Mouse (Mus musculus) lung, embryonic 15.5 days (tissue): ENCODE results near the gene Ccr1. TPM values are rescaled to one million over a fixed set of nuclear protein-coding genes. Genes with fewer than 3 reads are reported as not detected.
"Not testable (repeated sequence)": the region's sequence is repeated elsewhere in the genome, so short reads cannot be mapped to it uniquely, and the experiment has no call there.

Experiments
- ATAC-seq: fragments of 200-750 bp; cut with Nextera tagmentation; 2 replicates; pipeline ENCODE4 v1.8.0; 2017; ENCODE audit warnings: moderate number of reproducible peaks, borderline replicate concordance; ENCODE audit not compliant: low FRiP score, low TSS enrichment; ENCODE audit errors: extremely low read depth
- H3K27ac ChIP-seq: fragments of 300-500 bp; sonication (generic); 2 replicates; pipeline ENCODE4 v1.5.1; 2015; ENCODE audit warnings: moderate library complexity, mild to moderate bottlenecking, inconsistent platforms
- H3K27me3 ChIP-seq: fragments of 300-500 bp; sonication (generic); 2 replicates; pipeline ENCODE4 v1.6.1; 2015; ENCODE audit warnings: inconsistent platforms
- H3K36me3 ChIP-seq: fragments of 300-500 bp; sonication (generic); 2 replicates; pipeline ENCODE4 v1.6.1; 2015; ENCODE audit warnings: inconsistent platforms
- H3K4me1 ChIP-seq: fragments of 300-500 bp; sonication (generic); 2 replicates; pipeline ENCODE4 v1.6.1; 2015; ENCODE audit warnings: inconsistent platforms
- H3K4me2 ChIP-seq: fragments of 300-500 bp; sonication (generic); 2 replicates; pipeline ENCODE4 v1.6.1; 2015; ENCODE audit warnings: inconsistent platforms, mild to moderate bottlenecking, moderate library complexity
- H3K4me3 ChIP-seq: fragments of 300-500 bp; sonication (generic); 2 replicates; pipeline ENCODE4 v1.5.1; 2015; ENCODE audit warnings: mild to moderate bottlenecking, inconsistent platforms
- H3K9ac ChIP-seq: fragments of 300-500 bp; sonication (generic); 2 replicates; pipeline ENCODE4 v1.6.1; 2015; ENCODE audit warnings: inconsistent platforms
- H3K9me3 ChIP-seq: fragments of 300-500 bp; sonication (generic); 2 replicates; pipeline ENCODE4 v1.6.1; 2016; ENCODE audit warnings: inconsistent platforms
- WGBS: fragments of 180-500 bp; shearing (Covaris S2); methylation state at CpG from one replicate; pipeline ENCODE4 v1.1.7; 2015; 5-methylcytosine and 5-hydroxymethylcytosine counted together
- polyA plus RNA-seq: library from polyadenylated mRNA; unstranded; fragments of >200 nt; fragmentation: Nextera tagmentation; extraction: Ambion mirVana; gene quantifications from 2 replicates; pipeline ENCODE4 v1.2.1, GENCODE M21; 2015

Ccr1 gene
- polyA plus RNA-seq, 1 experiment from 2014 or later: 3.6 TPM

DNA sequence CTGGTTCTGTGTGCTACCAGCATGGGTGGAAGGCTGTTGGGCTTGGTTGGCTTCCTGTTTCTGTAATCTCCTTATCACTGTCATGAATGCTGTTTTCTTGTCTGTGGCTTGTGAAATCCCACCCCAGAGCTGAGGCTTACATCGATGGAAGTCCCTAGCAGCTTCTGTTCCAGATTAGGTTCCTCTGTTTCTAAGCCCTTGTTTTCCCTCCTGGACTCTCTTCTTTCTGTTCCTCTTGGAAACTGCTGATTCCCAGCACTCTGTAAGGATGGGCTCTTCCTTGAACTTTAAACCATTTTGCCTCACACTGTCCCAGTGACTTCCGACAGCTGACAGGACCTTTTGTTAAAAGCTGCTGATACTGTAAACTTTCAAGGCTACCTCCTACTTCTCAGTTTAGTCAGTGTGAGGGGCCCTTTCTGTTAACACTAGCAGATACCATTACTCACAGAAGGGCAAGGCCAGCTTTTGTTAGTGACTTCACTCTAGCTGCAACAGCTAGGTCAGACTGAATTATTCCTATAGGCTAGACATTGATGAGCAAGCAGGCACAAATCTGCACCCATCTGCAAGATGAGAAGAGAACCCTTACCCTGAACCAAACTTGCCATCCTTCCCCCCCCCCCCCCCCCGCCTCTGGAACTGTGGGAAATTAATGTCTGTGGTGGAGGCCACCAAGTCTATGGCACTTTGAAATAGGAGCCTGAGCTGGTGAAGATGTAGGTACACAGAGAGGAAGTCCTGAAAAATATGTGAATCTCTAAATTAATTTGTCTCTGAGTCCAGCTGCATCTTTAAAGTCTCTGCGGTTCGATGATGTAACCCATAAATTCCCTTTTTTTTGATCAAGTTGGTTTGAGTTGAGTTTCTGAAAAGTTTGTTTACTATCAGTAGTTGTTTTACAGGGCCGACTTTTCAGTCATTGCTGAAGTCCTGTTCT is 36.5 kb downstream of the Ccr1 start:
- no peak for ATAC-seq
- H3K4me2 ChIP-seq: no peak overlapping the region
- no peak overlapping the region for H3K27ac ChIP-seq
- no peak overlapping the region for H3K4me3 ChIP-seq
- peaks cover 7% of the 10 kb centered on the region; the same call in 1 of the 2 replicates for H3K4me1 ChIP-seq
- no peak overlapping the region for H3K9ac ChIP-seq
- no peaks in the 10 kb centered on the region for H3K27me3 ChIP-seq
- no peaks in the 10 kb centered on the region for H3K36me3 ChIP-seq
- WGBS: 49% methylated on average over 6 of the region's 6 CpGs
- H3K9me3 ChIP-seq: no peaks in the 10 kb centered on the region

DNA sequence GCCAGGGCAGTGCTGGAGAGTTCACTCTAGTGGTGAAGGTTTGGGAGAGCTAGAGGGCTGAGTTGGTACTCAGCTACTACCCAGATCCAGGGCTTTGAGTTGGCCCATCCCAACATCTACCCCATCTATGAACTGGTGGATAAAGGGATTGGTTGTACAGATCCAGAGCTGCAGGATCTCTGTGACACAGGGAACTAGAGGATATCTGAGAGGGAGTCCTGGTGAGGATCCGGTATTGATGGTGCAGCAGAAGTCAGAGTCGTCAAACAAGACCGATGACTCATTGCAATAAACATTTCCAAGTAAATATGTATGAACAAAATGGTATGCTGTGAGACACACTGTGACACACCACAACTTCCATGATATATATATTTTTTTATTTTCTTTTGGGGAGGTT is 37.6 kb downstream of the Ccr1 start:
- H3K4me2 ChIP-seq: no peak overlapping the region
- H3K27ac ChIP-seq: no peak overlapping the region
- H3K4me1 ChIP-seq: peaks cover 7% of the 10 kb centered on the region; the same call in 1 of the 2 replicates
- WGBS: 85% methylated on average over 3 of the region's 3 CpGs
- no peaks in the 10 kb centered on the region for H3K27me3 ChIP-seq
- ATAC-seq: no peak
- no peak overlapping the region for H3K4me3 ChIP-seq
- no peaks in the 10 kb centered on the region for H3K9me3 ChIP-seq
- no peaks in the 10 kb centered on the region for H3K36me3 ChIP-seq
- H3K9ac ChIP-seq: no peak overlapping the region

DNA sequence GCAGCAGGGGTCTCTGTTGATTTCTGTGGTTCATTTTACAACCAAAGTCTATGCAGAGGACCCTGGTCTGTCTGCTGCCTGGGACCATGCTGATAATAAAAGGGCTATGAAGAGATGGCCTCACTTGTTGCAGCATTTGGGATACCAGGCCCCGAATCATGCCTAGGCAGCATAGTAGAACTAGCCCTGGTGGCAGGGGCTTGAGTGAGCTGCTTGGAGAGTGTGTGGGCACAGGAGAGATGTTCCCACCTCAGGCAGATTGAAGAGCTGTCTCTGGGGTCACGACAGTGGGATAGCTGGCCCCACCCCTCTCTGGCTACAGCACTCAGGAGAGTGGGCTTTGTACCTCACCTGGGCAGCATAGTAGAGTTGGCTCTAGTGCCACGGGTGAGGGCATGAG is 38.0 kb downstream of the Ccr1 start:
- no peak overlapping the region for H3K4me3 ChIP-seq
- H3K9ac ChIP-seq: no peak overlapping the region
- H3K9me3 ChIP-seq: no peaks in the 10 kb centered on the region
- no peaks in the 10 kb centered on the region for H3K27me3 ChIP-seq
- no peak overlapping the region for H3K4me2 ChIP-seq
- no peak for ATAC-seq
- no peaks in the 10 kb centered on the region for H3K36me3 ChIP-seq
- H3K27ac ChIP-seq: no peak overlapping the region
- 68% methylated on average over 3 of the region's 3 CpGs for WGBS
- peaks cover 11% of the 10 kb centered on the region for H3K4me1 ChIP-seq

DNA sequence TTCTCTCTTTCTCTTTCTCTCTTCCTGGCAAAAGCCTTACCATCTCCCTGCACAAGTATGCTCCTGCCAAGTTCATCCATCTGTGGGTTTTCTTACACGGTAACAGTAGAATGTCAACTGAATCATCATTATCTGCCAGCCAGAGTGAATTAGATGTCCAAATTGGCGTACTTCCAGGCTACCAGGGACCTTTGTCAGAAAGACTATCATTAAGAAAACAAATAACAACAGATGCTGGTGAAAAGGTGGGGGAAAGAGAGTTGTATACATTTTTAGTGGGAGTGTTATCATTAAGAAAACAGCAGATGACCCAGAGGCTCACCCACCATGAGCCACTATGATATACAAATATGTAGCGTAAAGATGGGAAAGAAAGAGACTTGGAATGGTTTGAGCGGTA is 38.6 kb downstream of the Ccr1 start:
- 56% methylated on average over 4 of the region's 4 CpGs for WGBS
- Histone ChIP-seq H3K27me3 (no peaks in the 10 kb centered on the region), H3K4me2 (no peak overlapping the region), H3K27ac (no peak overlapping the region), H3K4me3 (no peak overlapping the region), H3K9ac (no peak overlapping the region), H3K36me3 (no peaks in the 10 kb centered on the region), H3K9me3 (no peaks in the 10 kb centered on the region), H3K4me1 (peaks cover 12% of the 10 kb centered on the region)
- no peak for ATAC-seq

DNA sequence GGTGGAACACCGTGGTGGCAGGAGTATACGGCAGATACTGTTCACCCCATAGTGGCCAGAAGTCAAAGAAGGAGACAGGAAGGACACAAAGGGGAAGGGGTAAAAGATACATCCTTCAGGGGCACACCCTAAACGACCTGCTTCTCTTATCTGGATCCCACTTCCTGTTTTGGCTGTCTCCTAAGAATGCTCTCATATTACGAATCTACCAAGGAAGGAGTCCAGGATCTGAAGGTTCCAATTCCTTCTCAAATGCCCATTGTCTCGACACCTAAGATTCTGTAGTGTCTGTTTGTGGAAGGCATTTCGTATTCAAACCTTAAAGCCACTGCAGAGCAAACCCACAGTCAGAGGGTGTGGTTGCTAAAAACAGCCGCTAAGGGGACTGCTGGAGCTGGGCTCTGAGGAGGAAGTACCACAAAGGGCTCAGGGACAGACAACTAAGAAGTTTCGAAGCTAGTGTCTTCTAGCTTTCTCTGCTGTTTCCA is 39.7 kb downstream of the Ccr1 start:
- Histone ChIP-seq H3K9ac (no peak overlapping the region), H3K4me3 (no peak overlapping the region), H3K4me1 (peaks cover 15% of the 10 kb centered on the region), H3K27ac (no peak overlapping the region), H3K36me3 (no peaks in the 10 kb centered on the region), H3K9me3 (no peaks in the 10 kb centered on the region), H3K27me3 (no peaks in the 10 kb centered on the region), H3K4me2 (peak overlapping the region; percentile 11; the same call in 1 of the 2 replicates)
- WGBS: 25% methylated on average over 8 of the region's 8 CpGs
- no peak for ATAC-seq

DNA sequence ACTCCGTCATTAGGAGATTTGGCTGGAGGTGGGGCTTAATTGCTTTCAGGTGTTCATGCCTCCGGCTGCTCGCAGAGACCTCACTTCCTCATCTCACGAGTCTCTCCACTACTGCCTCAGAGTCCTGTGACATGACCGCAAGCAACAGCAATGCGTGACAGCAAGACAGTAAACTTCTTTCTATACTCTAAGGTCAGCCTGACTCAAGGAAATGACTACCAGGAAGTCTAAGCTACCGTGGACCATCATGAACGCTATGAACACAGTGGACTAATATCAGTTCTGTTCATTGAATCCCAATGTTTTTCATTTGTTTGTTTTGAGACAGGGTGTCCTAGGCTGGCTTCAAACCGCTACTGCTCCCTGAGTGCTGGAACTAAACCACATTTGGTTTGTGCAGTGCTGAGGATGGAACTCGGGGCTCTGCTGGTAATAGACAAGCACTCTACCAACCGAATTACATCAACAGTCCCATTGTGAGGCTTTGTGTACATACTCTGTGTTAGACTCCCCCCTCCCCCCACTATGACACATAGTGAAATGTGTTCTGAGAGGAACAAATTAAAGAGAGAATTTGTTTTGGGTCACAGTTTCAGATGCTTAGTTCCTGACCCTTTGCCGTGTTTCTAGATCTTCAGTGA is 40.3 kb downstream of the Ccr1 start:
- 55% methylated on average over 12 of the region's 12 CpGs for WGBS
- ATAC-seq: no peak
- Histone ChIP-seq H3K27me3 (no peaks in the 10 kb centered on the region), H3K4me2 (no peak overlapping the region), H3K9me3 (no peaks in the 10 kb centered on the region), H3K36me3 (no peaks in the 10 kb centered on the region), H3K4me1 (peaks cover 21% of the 10 kb centered on the region), H3K4me3 (no peak overlapping the region), H3K27ac (no peak overlapping the region), H3K9ac (no peak overlapping the region)

DNA sequence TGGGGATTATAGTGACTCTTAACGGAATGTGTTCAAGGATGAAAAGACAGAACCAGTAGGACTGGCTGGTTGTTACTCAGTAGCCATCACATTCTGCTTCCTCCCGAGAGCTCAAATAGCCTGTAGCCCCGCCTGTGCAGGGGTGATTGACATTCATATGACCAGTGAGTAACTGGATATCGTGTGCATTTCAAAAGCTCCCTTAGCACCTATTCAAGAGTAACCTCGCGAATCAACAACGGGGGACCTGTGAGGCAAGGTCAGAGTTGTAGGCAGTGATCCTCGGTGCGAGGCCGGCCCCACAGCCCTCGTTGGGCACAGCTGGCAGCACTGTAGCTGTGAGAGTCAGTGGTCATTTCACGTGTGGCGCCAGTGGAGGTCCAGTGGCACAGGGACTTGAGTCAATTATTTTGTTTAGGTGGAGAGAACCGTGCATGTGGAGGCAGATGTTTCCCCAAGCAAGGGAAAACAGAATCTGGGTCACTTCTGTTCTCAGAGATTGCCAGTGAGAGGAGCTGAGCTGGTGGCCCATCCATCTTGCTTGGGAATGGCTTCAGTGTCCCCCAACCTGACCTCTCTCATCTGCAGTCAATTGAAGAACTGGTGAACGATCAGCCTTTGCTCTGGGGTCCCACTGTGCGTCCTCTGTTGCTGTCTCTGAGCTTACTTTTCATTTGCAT is 41.1 kb downstream of the Ccr1 start:
- H3K27ac ChIP-seq: no peak overlapping the region

DNA sequence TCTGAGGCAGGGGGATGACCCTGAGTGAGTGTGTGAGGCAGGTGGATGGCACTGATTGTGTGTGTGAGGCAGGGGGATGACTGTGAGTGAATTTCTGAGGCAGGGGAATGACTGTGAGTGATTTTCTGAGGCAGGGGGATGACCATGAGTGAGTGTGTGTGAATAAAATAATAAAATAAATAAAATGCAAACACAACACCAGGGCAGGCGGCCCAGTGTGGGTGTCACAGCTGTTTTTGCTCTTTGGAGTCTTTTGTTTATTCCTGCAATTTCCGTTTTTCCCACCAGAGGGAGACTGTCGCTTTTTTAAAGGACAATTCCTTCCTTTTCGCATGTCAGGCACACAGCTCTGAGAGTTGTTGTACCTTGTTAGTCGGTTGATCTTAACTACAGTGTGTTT is 42.5 kb downstream of the Ccr1 start:
- WGBS: 2% methylated on average over 5 of the region's 5 CpGs
- H3K9ac ChIP-seq: not testable (repeated sequence)
- H3K4me3 ChIP-seq: 0 out of 2 replicates have a peak overlapping the region, but pooled peaks have one; percentile 61

More for the DNA sequence above, 41.1 kb downstream of the Ccr1 start:
- Histone ChIP-seq H3K36me3 (no peaks in the 10 kb centered on the region), H3K4me3 (no peak overlapping the region), H3K4me2 (no peak overlapping the region), H3K27me3 (no peaks in the 10 kb centered on the region), H3K9me3 (no peaks in the 10 kb centered on the region), H3K9ac (no peak overlapping the region), H3K4me1 (peaks cover 24% of the 10 kb centered on the region)
- 51% methylated on average over 16 of the region's 16 CpGs for WGBS
- no peak for ATAC-seq

DNA sequence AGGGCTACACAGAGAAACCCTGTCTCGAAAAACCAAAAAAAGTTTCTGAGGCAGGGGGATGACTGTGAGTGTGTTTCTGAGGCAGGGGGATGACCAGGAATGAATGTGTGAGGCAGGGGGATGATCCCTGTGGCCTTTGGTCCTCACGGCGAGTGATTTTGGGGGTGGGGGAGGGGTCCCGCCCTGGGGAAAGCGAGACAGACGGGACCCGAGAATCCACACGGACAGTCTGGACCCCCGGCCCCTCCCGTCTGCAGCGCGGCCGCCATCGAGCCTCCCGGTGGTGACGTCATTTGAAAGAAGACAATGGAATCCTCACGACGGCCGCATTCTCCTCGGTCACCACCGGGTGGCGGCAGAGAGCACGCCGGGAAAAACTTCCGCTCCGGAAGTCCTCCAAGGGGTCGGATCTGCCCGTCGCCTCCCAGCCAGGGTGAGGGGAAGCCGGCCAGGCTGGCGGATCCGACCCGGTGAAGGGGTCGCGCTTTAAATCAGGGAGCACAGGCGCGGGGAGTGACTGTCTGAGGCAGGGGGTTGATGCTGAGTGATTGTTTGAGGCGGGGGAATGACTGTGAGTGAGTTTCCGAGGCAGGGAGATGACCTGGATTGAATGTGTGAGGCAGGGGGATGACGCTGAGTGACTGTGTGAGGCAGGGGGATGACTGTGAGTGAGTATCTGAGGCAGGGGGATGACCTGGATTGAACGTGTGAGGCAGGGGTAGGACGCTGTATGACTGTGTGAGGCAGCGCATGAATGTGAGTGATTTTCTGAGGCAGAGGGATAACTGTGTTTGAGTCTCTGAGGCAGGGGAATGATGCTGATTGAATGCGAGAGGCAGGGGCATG is 43.2 kb downstream of the Ccr1 start:
- Histone ChIP-seq H3K27me3 (no peaks in the 10 kb centered on the region), H3K4me1 (peaks cover 24% of the 10 kb centered on the region), H3K4me2 (peak overlapping the region; percentile 90), H3K4me3 (peak overlapping the region; percentile 61), H3K9me3 (no peaks in the 10 kb centered on the region), H3K27ac (peak overlapping the region; percentile 96), H3K9ac (peak overlapping the region; percentile 73), H3K36me3 (no peaks in the 10 kb centered on the region)
- peak; percentile 78 for ATAC-seq
- WGBS: 6% methylated on average over 42 of the region's 44 CpGs

More for the DNA sequence above, 42.5 kb downstream of the Ccr1 start:
- not testable (repeated sequence) for H3K27ac ChIP-seq, H3K36me3 ChIP-seq, H3K27me3 ChIP-seq, ATAC-seq, H3K9me3 ChIP-seq
- Histone ChIP-seq H3K4me2 (peak overlapping the region; percentile 90), H3K4me1 (peaks cover 24% of the 10 kb centered on the region)

DNA sequence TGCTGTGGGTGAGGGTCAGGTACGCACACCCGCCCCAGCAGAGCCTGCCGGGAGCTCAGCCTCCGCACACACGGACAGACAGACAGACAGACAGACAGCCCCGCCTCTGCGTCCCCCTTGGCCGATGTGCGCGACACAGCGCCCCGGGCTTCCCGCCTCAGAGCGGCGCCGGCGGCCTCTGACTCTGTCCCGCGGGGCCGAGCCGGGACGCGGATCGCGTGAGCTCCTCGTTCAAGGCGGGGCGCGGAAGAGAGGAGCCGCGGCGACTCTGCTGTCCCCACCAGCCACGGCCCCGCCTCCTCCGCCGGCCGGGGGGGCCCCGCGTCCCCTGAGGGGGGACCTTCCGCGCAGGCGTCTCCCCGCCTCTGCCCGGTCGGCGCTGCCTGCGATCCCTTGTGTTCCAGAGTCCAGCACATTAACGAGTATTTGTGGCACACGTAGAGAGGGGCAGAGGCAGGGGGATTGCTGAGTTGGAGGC is 43.9 kb downstream of the Ccr1 start:
- Histone ChIP-seq H3K9ac (peak overlapping the region; percentile 73), H3K27ac (peak overlapping the region; percentile 96), H3K4me3 (peak overlapping the region; percentile 61), H3K9me3 (no peaks in the 10 kb centered on the region), H3K36me3 (no peaks in the 10 kb centered on the region), H3K27me3 (no peaks in the 10 kb centered on the region), H3K4me2 (peak overlapping the region; percentile 90), H3K4me1 (peaks cover 24% of the 10 kb centered on the region)
- peak; percentile 93 for ATAC-seq
- WGBS: under 1% methylated on average over 45 of the region's 49 CpGs

DNA sequence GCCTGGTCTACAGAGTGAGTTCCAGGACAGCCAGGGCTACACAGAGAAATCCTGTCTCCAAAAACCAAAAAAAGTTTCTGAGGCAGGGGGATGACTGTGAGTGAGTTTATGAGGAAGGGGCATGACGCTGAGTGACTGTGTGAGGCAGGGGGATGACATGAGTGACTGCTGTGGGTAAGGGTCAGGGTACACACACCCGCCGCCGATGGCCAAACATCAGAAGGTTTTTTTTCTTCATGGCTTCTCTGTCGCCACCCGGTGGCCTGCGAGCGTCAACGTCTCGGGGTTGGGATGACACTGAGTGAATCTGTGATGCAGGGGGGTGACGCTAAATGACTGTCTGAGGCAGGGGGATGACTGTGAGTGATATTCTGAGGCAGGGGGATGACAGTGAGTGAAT is 44.5 kb downstream of the Ccr1 start:
- H3K4me3 ChIP-seq: peak overlapping the region; percentile 61
- ATAC-seq: peak; percentile 60
- peak overlapping the region; percentile 90 for H3K4me2 ChIP-seq
- WGBS: 0% methylated on average over 11 of the region's 11 CpGs
- H3K27ac ChIP-seq: peak overlapping the region; percentile 96
- not testable (repeated sequence) for H3K9ac ChIP-seq, H3K36me3 ChIP-seq, H3K27me3 ChIP-seq, H3K9me3 ChIP-seq
- H3K4me1 ChIP-seq: peaks cover 22% of the 10 kb centered on the region
